Mouse (Mus musculus) hindbrain, embryonic 11.5 days (tissue): ENCODE data around the gene Gm21497. TPM values are rescaled to one million over a fixed set of nuclear protein-coding genes. Genes with fewer than 3 reads are reported as not detected.
"Not testable (repeated sequence)": the region's sequence is repeated elsewhere in the genome, so short reads cannot be mapped to it uniquely, and the experiment has no call there.

Experiments used
- ATAC-seq: fragments of 200-750 bp; cut with Nextera tagmentation; 2 replicates; pipeline ENCODE4 v1.8.0; 2017; ENCODE audit warnings: mild to moderate bottlenecking, moderate TSS enrichment, moderate library complexity; ENCODE audit not compliant: low FRiP score
- DNase-seq: peaks from one replicate; pipeline ENCODE4 v3.0.0-alpha.2; 2015; ENCODE audit warnings: low spot score
- H3K27ac ChIP-seq: fragments of 300-500 bp; sonication (generic); 2 replicates; pipeline ENCODE4 v1.5.1; 2014; ENCODE audit warnings: mild to moderate bottlenecking, low read depth, low read length
- H3K27me3 ChIP-seq: fragments of 300-500 bp; sonication (generic); 2 replicates; pipeline ENCODE4 v1.6.1; 2014; ENCODE audit warnings: mild to moderate bottlenecking, low read length, moderate library complexity, mixed read lengths; ENCODE audit not compliant: control insufficient read depth, insufficient read depth
- H3K36me3 ChIP-seq: fragments of 300-500 bp; sonication (generic); 2 replicates; pipeline ENCODE4 v1.6.1; 2014; ENCODE audit warnings: mild to moderate bottlenecking, low read length, moderate library complexity, mixed read lengths; ENCODE audit not compliant: control insufficient read depth, insufficient read depth
- H3K4me1 ChIP-seq: fragments of 300-500 bp; sonication (generic); replicated peaks from 2 replicates; pipeline ENCODE4 v1.6.1; 2014; ENCODE audit warnings: low read length, mixed read lengths; ENCODE audit not compliant: control insufficient read depth, insufficient read depth
- H3K4me2 ChIP-seq: fragments of 300-500 bp; sonication (generic); replicated peaks from 2 replicates; pipeline ENCODE4 v1.6.1; 2014; ENCODE audit warnings: mild to moderate bottlenecking, low read depth, low read length
- H3K4me3 ChIP-seq: fragments of 300-500 bp; sonication (generic); 2 replicates; pipeline ENCODE4 v1.5.1; 2014; ENCODE audit warnings: low read depth, low read length
- H3K9ac ChIP-seq: fragments of 300-500 bp; sonication (generic); 2 replicates; pipeline ENCODE4 v1.6.1; 2014; ENCODE audit warnings: low read depth, low read length
- H3K9me3 ChIP-seq: fragments of 300-500 bp; sonication (generic); 2 replicates; pipeline ENCODE4 v1.6.1; 2016; ENCODE audit warnings: low read length; ENCODE audit not compliant: control insufficient read depth
- WGBS: fragments of 180-500 bp; shearing (Covaris S2); extraction: QIAGEN DNeasy Blood & Tissue Kit; methylation state at CpG from one replicate; pipeline ENCODE4 v1.1.7; 2014; 5-methylcytosine and 5-hydroxymethylcytosine counted together
- polyA plus RNA-seq: library from polyadenylated mRNA; unstranded; fragments of >200 nt; fragmentation: Nextera tagmentation; extraction: Ambion mirVana; gene quantifications from 2 replicates; pipeline ENCODE4 v1.2.1, GENCODE M21; 2014

The Gm21497 gene
- polyA plus RNA-seq = not detected in 2 replicates

- not testable (repeated sequence) for H3K4me1 ChIP-seq, H3K27me3 ChIP-seq, DNase-seq, H3K9me3 ChIP-seq, H3K4me3 ChIP-seq, H3K27ac ChIP-seq, H3K36me3 ChIP-seq, H3K4me2 ChIP-seq, ATAC-seq, H3K9ac ChIP-seq
- WGBS = no CpG with 5 or more reads among the region's 5 CpGs
Observed at GRCm38 (mm10) chrY:61646446-61646845, at the start of gene Gm21497. Gene Gm21497, plus strand, starts transcription at chrY:61646746.
